Mouse (Mus musculus) embryonic facial prominence, embryonic 10.5 days (tissue): Measurements from ENCODE around the gene Otulin. TPM values are rescaled to one million over a fixed set of nuclear protein-coding genes. Genes with fewer than 3 reads are reported as not detected.

Experiments used
- DNase-seq: peaks from one replicate; pipeline ENCODE4 v3.0.0-alpha.2; 2017; ENCODE audit warnings: low spot score
- H3K27ac ChIP-seq: fragments of 300-500 bp; sonication (generic); replicated peaks from 2 replicates; pipeline ENCODE4 v1.5.1; 2016; ENCODE audit warnings: mild to moderate bottlenecking
- H3K27me3 ChIP-seq: fragments of 300-500 bp; sonication (generic); replicated peaks from 2 replicates; pipeline ENCODE4 v1.6.1; 2016; ENCODE audit warnings: low read depth, mild to moderate bottlenecking; ENCODE audit not compliant: poor library complexity, severe bottlenecking
- H3K36me3 ChIP-seq: fragments of 300-500 bp; sonication (generic); replicated peaks from 2 replicates; pipeline ENCODE4 v1.6.1; 2016; ENCODE audit warnings: mild to moderate bottlenecking, moderate library complexity
- H3K4me1 ChIP-seq: fragments of 300-500 bp; sonication (generic); 2 replicates; pipeline ENCODE4 v1.6.1; 2016
- H3K4me3 ChIP-seq: fragments of 300-500 bp; sonication (generic); 2 replicates; pipeline ENCODE4 v1.5.1; 2016; ENCODE audit warnings: mild to moderate bottlenecking, moderate library complexity
- H3K9me3 ChIP-seq: fragments of 300-500 bp; sonication (generic); 2 replicates; pipeline ENCODE4 v1.6.1; 2016; ENCODE audit warnings: mild to moderate bottlenecking
- WGBS: fragments of 180-500 bp; shearing (Covaris S2); methylation state at CpG from one replicate; pipeline ENCODE4 v1.1.7; 2016; 5-methylcytosine and 5-hydroxymethylcytosine counted together
- polyA plus RNA-seq: library from polyadenylated mRNA; unstranded; fragments of >200 nt; fragmentation: Nextera tagmentation; extraction: Ambion mirVana; gene quantifications from 2 replicates; pipeline ENCODE4 v1.2.1, GENCODE M21; 2016

The Otulin gene
- polyA plus RNA-seq, 1 experiment from 2014 or later = 27.7 TPM

DNA sequence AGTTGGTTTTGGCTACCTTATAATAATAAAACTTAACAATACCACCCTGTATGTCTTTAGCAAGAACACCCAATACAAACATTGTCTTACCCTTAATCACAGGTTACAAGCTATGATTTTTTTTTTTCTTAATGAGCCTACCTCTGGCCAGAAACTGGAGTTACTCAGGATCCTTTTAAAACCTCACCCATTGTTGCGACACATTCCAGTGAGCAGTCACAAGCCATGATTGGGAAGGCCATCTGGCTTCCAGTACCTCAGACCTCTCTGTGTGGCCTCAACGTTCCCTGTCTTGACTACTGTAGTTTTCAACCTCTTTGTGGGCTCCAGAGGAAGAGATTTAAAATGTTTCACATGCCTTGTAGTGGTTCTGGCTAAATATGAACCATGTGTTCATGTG lies 60.6 kb downstream of the Otulin start:
- no peak for DNase-seq
- Histone ChIP-seq H3K9me3 (no peaks in the 10 kb centered on the region), H3K27me3 (no peaks in the 10 kb centered on the region), H3K4me3 (no peak overlapping the region), H3K27ac (no peak overlapping the region), H3K4me1 (no peaks in the 10 kb centered on the region), H3K36me3 (peaks cover 16% of the 10 kb centered on the region; the same call in 1 of the 2 replicates)
- 67% methylated on average over 2 of the region's 2 CpGs for whole genome bisulfite sequencing

DNA sequence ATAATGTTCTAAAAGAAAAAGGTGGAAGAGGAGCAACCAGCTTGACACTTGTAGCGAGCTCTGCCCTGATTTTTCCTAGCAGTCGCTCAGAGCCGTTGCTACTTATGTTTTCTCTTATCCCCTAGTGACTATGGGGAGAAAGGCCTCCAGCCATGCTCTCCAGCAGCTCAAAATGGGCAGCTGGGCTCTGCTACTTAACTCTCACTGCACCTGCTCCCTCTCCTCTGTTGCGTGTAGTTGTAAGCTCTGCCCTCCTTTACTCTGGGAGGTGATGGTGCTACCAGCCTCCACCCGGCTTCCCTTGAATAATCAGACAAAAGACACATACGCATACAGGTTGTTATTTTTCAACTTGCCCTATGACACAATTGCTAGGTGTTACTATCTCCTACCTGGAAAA lies 62.1 kb downstream of the Otulin start:
- WGBS = 86% methylated on average over 6 of the region's 6 CpGs
- H3K9me3 ChIP-seq = no peaks in the 10 kb centered on the region
- no peaks in the 10 kb centered on the region for H3K27me3 ChIP-seq
- H3K4me1 ChIP-seq = no peaks in the 10 kb centered on the region
- no peak overlapping the region for H3K27ac ChIP-seq
- no peak overlapping the region for H3K4me3 ChIP-seq
- H3K36me3 ChIP-seq = peaks cover 16% of the 10 kb centered on the region; the same call in 1 of the 2 replicates
- no peak for DNase-seq

DNA sequence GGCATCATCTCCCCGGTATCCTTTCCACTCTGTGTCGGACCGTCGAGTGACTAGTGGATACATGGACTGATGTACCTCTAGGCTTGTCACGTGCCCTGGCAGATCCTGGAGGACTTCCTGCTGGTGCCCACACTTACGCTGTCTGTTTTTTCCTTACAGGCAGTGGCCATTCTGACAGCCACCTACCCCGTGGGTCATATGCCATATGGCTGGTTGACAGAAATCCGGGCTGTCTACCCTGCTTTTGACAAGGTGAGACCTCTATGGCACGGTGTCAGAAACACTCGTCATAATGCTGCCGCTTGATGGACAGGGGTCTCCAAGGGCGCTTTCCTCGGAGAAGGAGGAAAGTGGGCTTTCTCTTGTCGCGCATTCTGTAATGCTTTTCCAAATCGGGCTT lies 63.1 kb downstream of the Otulin start:
- H3K27ac ChIP-seq = no peak overlapping the region
- H3K4me1 ChIP-seq = no peaks in the 10 kb centered on the region
- WGBS = 86% methylated on average over 16 of the region's 16 CpGs
- peaks cover 8% of the 10 kb centered on the region; the same call in 1 of the 2 replicates for H3K36me3 ChIP-seq
- H3K9me3 ChIP-seq = no peaks in the 10 kb centered on the region
- H3K27me3 ChIP-seq = no peaks in the 10 kb centered on the region
- no peak overlapping the region for H3K4me3 ChIP-seq
- no peak for DNase-seq

DNA sequence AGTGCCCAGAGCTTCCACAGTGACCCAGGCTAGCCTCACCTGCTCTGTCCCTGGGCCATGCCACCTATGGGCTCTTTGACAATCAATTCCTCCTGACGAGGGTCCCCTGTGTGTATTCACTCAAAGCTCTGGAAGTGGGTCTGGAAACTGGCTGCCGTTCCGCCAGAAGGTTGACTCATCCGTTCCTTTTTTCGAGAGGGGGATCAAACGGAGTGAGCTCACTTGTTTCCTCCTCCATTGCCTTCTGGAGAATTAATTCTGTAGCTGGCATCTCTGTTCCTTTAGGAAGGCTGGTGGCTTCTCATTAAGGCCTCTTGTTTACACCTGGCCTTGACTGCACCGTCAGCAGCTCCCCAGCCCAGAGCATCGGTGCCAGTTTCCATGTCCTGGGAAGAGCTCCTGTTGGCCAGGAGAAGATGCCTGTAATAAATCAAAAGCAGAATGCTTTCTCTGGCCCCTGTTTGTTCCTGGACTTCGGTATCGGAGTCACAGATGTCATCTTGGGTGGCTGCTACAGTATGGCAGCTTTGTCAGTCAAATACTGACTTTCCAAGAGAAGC lies 64.8 kb downstream of the Otulin start:
- H3K9me3 ChIP-seq = no peaks in the 10 kb centered on the region
- H3K4me1 ChIP-seq = no peaks in the 10 kb centered on the region
- no peak overlapping the region for H3K4me3 ChIP-seq
- DNase-seq = no peak
- WGBS = 91% methylated on average over 10 of the region's 10 CpGs
- no peaks in the 10 kb centered on the region for H3K27me3 ChIP-seq
- no peak overlapping the region for H3K27ac ChIP-seq
- 0 out of 2 replicates have a peak, but pooled peaks cover 6% of the 10 kb centered on the region for H3K36me3 ChIP-seq

DNA sequence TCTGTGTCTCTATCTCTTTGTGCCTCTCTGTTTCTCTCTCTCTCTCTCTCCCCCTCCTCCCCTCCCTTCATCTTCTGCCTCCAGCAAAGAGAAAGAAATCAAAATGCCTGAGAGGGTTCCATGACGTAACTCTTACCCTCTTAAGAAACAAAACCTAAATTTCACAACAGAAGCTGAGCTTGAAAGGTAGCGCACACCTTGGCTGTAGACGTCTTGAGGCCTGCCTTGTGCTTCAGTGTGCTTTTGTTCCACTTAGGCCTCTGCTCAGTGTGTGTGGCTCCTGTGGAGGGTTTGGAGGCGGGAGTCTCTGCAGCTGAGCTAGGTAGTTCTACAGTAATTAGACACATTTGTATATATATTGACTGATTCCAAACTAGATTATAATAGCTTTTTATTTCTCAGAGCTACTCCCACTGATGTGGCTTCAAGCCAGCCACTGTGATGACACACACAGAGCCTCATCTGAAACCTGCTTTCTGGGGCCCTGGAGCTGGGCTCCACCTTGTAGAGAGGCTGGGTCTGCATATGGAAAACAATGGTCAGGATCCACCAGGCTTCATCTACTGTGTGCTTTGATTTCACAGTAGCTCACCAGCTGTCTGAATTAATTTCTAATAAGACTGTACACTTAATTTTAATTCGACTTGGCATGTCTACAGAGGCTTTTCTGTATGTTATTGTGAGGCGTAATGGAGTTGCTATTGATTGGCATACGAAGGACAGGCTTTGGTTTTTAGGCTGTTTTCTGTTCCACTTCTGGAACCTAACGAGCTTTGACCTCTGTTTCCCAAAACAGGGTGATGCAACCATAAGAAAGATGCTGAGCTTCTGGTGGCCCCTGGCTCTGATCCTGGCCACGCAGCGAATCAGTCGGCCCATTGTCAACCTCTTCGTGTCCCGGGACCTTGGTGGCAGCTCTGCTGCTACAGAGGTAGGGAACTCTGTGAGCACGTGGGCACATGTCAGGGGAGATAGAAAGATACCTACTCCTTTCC lies 66.1 kb downstream of the Otulin start:
- Histone ChIP-seq H3K4me3 (no peak overlapping the region), H3K27ac (no peak overlapping the region), H3K27me3 (no peaks in the 10 kb centered on the region), H3K9me3 (no peaks in the 10 kb centered on the region), H3K36me3 (0 out of 2 replicates have a peak, but pooled peaks cover 6% of the 10 kb centered on the region), H3K4me1 (peaks cover under 1% of the 10 kb centered on the region; the same call in 1 of the 2 replicates)
- 88% methylated on average over 14 of the region's 14 CpGs for WGBS
- DNase-seq = no peak

DNA sequence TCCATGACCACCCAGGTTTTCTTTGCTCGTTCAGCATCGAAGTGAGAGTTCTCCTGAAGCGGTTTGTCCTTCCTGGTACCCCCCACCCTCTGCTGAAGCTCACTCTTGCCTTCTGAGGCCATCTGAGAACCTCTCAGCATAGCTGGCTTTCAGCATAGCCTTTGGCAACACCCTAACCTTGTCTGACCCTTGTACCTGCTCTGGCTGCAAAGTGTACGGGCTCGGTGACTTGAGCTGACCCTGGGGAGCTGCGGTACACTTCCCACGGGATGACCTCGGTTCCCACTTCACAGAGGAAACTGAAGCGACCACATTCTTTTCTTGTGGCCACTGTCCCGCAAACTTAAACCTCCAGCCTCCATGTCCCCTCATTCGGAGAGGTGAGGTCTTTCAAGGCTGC lies 70.2 kb downstream of the Otulin start:
- no peak overlapping the region for H3K4me3 ChIP-seq
- no peaks in the 10 kb centered on the region for H3K9me3 ChIP-seq
- H3K36me3 ChIP-seq = peaks cover 8% of the 10 kb centered on the region; the same call in 1 of the 2 replicates
- no peak for DNase-seq
- no peak overlapping the region for H3K27ac ChIP-seq
- WGBS = 74% methylated on average over 11 of the region's 11 CpGs
- peaks cover 16% of the 10 kb centered on the region for H3K4me1 ChIP-seq
- H3K27me3 ChIP-seq = no peaks in the 10 kb centered on the region

DNA sequence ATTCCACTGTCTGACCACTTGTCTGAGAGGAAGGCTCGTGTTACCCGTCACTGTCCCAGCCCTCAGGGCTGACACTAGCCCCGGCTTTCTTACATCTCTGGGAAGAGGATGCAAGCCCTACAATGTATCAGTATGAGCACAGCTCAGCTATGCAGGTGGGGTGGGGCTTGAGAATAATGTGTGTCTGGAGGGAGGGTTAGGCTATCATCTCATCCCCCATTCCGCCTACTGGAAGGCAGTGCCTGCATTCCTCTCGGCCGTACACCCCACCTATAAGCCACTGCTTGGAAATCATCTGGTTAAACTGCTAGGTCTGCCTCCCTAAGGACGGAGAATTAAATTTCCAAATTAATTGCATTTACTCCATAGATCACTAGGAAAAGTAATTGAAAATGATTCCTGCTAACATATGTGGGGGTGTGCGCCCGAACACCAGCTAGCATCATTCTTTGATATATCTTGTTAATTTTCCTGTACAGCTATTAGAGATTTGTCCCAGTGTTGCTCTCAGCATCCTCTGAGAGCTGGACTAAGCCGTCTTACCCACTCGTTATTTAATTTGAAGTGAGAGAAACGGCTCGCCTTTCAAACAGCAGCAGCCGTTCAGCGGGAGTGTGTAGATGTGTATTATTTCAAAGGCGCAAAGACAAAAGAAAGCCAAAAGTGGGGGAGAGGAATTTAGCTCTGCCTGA lies 71.9 kb downstream of the Otulin start:
- no peak overlapping the region for H3K27ac ChIP-seq
- H3K4me3 ChIP-seq = no peak overlapping the region
- H3K4me1 ChIP-seq = peaks cover 16% of the 10 kb centered on the region
- DNase-seq = no peak
- WGBS = 53% methylated on average over 16 of the region's 16 CpGs
- peaks cover 8% of the 10 kb centered on the region; the same call in 1 of the 2 replicates for H3K36me3 ChIP-seq
- no peaks in the 10 kb centered on the region for H3K27me3 ChIP-seq
- no peaks in the 10 kb centered on the region for H3K9me3 ChIP-seq

DNA sequence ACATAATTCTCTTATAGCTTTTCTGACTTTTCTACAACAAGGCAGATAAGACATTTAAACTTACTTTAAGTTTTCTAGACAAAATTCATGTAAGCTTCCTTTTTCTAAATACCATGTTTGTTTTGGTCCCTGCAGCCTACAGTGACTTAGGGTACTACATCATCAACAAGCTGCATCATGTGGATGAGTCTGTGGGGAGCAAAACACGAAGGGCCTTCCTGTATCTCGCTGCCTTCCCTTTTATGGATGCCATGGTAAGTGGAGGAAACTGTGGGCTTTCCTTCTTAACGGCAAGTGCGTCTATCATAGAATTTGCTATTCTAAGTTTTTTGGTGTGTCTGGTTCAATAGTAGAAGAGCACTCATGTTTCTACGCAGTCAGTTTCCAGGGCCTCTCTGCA lies 76.9 kb downstream of the Otulin start:
- no peaks in the 10 kb centered on the region for H3K27me3 ChIP-seq
- no peaks in the 10 kb centered on the region for H3K9me3 ChIP-seq
- no peak overlapping the region for H3K4me3 ChIP-seq
- 91% methylated on average over 5 of the region's 5 CpGs for WGBS
- no peak overlapping the region for H3K27ac ChIP-seq
- H3K36me3 ChIP-seq = peaks cover 8% of the 10 kb centered on the region; the same call in 1 of the 2 replicates
- DNase-seq = no peak
- peaks cover 18% of the 10 kb centered on the region for H3K4me1 ChIP-seq

DNA sequence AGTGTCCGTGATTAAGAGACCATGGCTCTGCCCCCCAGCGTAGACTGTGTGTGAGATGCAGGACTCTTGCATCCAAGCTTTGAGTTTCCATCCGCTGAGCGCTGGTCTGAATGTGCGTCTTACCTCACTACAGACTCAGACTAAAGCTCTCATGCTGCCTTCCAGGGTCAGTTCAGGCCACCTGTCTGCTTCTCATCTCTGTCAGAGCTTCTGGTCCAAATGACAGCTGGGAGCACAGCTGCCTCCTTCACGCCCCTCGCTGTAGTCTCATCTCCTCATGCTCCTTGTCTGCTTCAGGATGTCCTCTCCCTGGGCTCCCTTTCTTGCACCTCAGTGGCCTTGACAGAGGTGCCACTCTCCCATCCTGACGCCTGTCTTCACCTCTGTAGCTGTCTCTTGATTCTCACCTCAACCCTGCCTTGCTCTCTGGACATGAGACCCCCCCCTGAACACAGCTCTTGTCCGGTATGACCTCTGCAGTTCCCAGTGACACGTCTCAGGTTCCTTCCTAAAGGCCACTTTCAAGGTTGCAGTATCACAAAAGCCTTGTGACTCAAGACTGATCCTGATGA lies 78.3 kb downstream of the Otulin start:
- WGBS = 86% methylated on average over 10 of the region's 10 CpGs
- H3K27me3 ChIP-seq = no peaks in the 10 kb centered on the region
- 0 out of 2 replicates have a peak, but pooled peaks cover 10% of the 10 kb centered on the region for H3K4me1 ChIP-seq
- H3K9me3 ChIP-seq = no peaks in the 10 kb centered on the region
- H3K36me3 ChIP-seq = 0 out of 2 replicates have a peak, but pooled peaks cover under 1% of the 10 kb centered on the region
- no peak for DNase-seq
- H3K27ac ChIP-seq = no peak overlapping the region
- H3K4me3 ChIP-seq = no peak overlapping the region

DNA sequence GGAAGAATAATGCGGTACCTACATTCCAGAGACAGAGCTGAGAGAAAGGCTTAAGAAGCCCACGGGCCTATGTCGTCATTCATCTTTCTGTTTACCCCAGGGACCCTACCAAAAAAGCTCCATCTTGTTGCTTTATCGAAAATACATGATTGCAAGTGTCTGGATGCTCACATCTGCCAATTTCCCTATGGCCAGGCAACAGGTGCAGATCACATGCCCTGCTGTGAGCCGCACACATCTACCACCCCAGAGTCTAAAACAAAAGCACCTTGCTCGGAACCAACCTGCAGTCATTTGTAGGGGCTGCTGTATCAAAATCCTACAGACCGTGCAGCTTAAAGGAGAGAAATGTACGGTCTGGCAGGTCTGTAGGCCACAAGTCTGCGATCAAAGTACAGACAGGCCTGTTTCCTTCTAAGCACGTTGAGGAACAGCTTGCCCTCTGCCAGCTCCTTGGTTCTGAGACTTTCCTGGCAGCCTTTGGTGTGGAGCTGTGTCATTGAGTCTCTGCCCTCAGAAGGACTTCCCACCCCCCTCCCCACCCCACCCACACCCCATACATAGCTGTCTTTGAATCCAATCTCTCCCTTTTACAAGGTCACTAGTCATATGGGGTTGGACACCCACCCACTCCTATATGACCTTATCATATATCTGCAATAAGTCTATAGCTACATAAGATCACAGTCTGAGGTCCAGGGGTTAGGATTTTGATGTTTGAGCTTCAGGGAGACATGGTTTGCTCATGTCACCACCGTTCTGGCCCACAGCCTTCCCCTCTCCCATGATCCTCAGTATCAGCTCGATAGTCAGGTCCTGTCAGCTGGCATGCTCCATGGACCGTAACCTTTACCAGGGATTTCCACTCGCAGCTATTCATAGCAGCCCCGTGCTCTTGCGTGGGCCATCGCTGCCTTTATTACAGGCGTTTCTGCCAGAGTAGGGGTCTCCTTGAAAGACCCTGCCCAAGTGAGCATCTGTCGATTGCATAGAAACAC lies 79.1 kb downstream of the Otulin start:
- Histone ChIP-seq H3K4me1 (0 out of 2 replicates have a peak, but pooled peaks cover 10% of the 10 kb centered on the region), H3K36me3 (no peaks in the 10 kb centered on the region), H3K9me3 (no peaks in the 10 kb centered on the region), H3K4me3 (no peak overlapping the region), H3K27ac (no peak overlapping the region), H3K27me3 (no peaks in the 10 kb centered on the region)
- 89% methylated on average over 19 of the region's 19 CpGs for WGBS
- no peak for DNase-seq

DNA sequence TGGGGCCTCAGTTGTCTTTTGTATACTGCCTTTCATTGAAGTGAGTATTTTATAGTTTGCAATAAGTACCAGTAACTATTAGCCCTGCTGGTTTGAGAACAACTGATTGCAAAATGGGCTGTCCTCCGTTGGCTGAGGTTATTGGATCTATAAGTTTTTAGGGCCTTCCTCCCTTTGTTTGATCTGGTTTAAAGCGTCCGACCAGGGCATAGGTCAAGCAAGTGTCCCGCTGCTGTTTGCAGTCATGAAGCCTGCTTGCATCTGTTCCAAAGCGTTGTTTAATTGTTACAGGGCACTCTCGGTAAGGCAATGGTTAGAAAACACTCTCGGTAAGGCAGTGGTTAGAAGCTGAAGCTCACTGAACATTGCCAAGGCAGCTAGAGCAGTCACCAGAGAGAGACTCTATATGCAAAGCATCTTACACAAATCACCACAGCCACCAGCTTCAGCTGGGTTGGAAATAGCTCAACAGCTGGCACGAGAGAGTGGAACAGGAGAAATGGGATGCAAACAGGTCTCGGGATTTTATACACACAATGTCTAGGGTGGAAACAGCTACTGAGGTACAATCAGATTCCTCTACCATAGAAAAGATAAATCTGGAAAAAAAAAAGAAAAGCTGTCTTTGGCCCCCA lies 80.0 kb downstream of the Otulin start:
- Histone ChIP-seq H3K27me3 (no peaks in the 10 kb centered on the region), H3K27ac (no peak overlapping the region), H3K4me1 (0 out of 2 replicates have a peak, but pooled peaks cover 10% of the 10 kb centered on the region), H3K9me3 (no peaks in the 10 kb centered on the region), H3K36me3 (no peaks in the 10 kb centered on the region), H3K4me3 (no peak overlapping the region)
- 72% methylated on average over 9 of the region's 9 CpGs for WGBS
- DNase-seq = no peak
